Mouse (Mus musculus): ENCODE measurements around the gene Bbs12.

Bbs12 gene

DNA sequence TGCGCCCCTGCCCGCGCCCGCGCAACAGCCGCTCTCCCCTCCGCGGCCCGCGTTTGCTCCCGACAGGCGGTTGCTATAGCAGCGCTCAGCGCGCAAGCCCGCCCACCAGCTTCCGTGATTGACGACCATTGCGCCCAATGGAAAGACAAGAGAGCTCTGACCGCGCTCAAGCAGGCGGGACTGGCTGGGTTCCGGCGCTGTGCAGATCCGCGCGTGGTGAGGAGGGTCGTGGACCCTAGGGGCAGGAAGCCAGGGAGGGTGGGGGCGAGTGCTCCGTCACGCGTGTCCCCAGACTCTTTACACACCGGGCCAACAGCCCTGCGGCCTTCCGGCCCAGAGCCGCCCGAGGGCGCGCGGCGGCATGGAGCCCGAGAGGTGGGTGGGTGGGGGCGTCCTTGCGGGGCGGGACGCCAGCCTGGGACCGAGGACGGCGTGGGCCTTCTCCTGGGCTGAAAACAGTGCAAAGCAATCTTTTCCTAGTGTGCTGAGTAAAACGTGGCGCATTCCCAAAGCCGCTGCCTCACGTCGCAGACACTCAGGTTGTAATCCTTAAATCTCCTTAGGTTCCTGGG lies at the start of gene Bbs12, which contains the start of gene Cetn4:
TSS of gene Bbs12 (plus strand) at position 185 of the 572 bp plus-strand sequence.
TSS of gene Cetn4 (minus strand) at position 339 of the 572 bp plus-strand sequence.
- DNase-seq, result peak; percentile 96 to 99

DNA sequence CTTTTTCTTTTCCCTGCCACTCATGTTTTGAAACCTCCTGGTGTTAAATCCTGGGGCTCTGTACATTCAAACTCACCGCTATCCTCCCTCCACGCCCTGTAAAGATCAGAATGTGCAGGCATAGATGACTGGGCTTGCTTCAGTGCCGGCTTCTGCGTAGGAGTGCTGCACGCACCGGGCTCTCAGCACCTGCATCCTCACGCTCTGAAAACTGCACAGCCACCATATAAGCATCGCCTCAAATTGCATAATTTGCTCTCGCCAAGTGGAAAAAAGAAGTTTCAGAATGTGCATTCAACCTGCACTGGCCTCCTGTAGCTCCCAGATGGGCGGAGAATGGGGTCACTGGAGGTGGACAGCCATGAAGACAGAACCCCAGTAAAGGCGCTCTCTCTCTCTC lies 44.0 kb upstream of the Bbs12 start:
- no peak for DNase-seq

DNA sequence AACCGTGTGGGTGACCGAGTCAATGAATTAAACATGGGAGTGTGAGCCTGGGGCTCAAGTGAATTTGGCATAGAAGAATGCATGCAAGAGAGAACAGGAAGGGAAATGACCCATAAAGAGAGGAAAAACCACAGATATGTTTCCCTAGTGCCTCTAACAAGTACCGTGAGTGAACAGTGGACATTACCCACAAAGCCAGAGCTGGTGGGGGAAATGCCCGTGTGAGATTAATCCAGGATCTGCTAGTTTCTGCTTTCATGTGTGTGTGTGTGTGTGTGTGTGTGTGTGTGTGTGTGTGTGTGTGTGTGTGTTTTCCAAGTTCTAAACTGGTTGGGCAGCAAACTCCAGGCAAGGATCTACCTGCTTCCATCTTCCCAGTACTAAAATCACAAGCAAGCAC lies 42.4 kb upstream of the Bbs12 start:
- DNase-seq, result no peak

DNA sequence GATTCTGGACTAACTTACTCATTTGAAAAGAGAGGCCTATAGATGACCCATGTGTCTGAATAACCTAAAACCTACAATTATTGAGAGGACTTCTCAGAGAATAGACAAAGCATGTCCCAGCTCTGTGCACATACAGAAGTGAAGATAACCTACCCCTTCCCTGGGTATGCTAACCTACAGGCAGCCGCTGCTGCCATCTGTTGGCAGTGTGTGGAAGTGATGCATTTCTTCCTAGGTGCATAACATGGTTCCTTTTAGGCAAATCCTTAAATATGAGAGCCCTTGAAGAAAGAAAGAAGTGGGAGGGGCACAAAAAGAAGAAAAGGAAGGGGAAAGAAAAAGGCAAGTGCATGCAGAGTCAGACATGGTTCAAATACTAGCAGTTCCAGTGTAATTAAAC lies 41.1 kb upstream of the Bbs12 start:
- DNase-seq, result peak; percentile 47 to 48

DNA sequence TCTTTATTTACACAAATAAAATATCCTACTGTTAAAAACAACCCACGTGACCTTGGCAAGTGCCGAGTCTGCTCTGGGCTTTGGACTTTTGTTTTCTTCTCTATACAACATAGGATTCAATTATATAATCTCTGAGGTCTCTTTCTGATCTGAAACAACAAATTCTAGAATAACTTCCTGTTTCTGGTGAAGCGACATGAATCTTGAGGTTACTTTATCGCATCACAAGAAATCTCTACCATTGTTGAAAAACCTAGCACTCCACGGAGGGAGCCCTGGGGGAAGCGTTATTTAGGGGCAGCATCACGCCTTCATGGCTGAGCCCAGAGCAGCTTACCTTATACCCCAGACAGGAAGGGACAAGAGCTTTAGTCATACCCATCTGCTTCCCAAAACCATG lies 39.3 kb upstream of the Bbs12 start:
- no peak for DNase-seq

DNA sequence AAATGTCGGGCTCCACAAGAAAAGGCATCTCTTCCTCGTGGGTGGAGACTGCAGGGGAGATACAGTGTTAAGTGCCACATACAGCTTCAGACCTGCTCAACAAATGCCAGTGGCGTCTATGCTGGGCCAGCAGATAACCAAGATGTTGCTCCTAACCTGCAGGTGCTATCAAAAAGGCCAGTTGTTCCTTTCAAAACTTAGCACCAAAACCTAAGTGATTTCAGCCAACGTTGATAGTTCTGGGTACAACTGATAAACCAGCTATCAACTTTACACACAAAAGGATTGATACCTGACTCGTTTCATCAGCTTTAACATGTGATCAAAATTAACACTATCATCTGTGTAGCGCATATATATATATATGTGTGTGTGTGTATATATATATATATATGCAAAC lies 37.7 kb upstream of the Bbs12 start:
- DNase-seq, result no peak

DNA sequence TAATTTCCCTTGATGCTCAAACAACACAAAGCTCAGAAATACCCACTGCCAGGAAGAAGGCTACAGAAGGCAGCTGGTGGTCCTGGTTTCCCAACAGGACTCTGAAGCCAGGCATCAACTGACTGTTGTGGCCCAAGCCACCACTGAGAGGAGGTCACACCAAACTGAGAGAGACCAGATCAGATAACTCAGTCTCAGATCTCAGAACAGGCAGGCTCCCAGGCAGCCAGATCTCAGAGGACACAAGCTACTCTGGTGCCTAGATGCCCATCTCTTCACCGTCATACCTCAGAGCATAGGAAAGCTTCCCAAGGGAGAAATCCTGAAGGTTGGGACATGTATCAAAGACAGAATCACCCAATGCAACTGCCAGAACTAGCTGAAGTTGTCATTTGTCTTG lies 32.1 kb upstream of the Bbs12 start:
- no peak for DNase-seq

DNA sequence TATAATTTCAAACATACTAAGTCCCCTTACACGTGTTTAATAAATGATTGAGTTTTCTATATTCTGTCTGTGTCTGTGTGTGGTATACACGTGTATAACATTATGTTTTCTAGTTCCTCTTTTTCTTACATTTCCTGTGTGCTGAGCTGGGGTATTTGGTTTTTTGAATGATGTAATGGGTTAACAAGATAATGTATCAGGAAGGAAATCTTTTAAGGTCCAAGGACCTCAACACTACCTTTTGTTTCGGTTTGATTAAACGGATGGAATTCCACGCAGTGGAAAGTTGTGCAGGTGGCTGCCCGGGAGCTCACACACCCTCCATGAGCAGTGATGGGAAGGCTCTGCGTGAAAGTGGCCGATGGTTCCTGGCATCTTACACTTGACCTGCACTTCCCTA lies 31.5 kb upstream of the Bbs12 start:
- no peak for DNase-seq

DNA sequence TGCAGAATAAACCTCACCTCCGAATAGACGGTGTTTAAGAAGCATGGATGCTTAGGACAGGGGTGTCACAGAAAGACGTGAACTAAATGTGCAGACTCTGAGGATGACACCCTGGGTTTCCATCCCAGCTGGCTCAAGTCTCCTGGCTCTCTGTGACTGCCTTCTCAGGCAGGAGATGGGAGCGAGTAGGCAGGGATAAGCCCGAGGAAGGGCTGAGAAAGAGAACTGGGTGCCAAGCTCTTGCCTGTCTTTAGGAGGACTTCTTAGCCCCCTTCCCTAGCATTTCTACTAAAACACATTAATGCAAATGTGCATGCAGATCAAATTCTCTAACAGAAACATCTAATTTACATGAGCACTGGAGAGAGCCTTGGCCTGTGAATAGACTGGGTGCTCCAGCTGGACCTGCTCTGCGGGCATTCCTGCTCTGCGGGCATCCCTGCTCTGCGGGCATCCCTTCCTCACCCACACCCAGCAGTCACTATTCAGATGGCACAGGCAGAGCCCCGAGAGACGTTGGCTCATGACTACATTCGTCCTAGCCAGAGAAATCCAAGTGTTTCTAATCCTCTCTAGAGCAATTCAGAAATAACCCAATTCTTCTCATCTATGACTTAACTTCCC lies 29.9 kb upstream of the Bbs12 start:
- no peak for DNase-seq

DNA sequence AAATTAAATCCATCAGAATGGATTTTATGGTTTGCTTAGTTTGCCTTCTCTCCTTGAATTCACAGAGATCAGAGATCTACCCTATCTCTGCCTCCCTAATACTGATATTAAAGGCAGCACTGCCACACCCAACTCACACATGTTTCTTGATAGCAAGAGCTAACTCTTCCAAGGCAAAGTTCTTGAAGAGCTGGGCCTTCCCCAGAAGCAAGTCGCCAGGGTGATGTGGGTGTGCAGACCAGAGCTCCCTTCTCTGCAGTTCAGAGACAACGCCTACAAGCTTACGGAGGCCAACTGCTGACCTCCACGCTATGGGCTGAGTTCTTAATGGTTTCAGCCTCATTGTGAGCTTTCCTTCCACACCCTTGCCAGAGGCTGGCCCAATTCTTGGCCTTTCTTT lies 29.1 kb upstream of the Bbs12 start:
- DNase-seq, result no peak

DNA sequence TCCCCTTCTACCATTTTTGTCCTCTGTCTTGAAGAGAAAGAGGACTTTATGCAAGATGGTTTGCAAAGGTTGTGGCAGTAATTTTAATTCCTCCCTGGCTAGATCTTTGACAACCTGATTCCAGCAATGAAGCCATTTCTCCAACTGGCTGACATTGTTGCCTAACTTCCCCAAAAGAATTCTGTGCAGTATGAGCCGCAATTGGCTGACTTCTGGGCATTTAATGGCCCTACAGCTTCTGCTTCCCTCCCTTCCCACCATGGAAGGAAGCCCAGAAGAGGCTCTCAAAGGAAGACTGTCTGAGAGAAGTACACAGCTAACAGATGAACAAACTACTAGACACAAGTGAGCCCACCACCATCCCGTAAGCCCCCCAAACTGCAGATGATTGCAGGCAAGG lies 23.1 kb upstream of the Bbs12 start:
- no peak for DNase-seq

DNA sequence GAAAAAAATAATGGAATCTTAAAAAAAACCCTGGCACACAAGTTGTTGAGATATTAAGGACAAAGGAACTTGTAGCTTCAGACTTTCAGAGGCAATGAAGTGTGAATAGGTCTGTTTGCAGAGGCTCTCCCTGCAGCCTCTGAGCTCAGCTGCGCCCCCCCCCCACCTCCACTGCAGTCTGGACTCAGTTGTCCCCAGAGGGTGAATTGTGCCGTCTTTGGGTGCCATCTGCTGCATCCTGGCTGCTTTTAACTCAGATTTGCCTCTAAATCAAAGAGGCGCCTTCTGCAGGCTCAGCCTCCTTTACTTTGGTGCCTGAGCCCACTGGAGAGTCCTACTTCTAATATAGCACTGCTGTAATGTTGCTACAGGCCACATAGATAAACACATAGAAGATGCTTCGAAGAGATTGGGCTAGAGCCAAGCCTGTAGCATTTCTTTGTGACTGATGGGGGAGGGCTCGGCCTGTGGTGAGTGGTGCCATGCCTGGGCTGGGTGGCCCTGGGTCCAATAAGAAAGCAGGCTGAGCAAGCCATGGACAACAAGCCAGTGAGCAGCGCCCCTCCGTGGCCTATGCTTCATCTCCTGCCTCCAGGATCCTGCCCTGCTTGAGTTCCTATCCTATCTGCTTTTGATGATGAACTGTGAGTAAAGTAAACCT lies 21.3 kb upstream of the Bbs12 start:
- DNase-seq, result no peak

DNA sequence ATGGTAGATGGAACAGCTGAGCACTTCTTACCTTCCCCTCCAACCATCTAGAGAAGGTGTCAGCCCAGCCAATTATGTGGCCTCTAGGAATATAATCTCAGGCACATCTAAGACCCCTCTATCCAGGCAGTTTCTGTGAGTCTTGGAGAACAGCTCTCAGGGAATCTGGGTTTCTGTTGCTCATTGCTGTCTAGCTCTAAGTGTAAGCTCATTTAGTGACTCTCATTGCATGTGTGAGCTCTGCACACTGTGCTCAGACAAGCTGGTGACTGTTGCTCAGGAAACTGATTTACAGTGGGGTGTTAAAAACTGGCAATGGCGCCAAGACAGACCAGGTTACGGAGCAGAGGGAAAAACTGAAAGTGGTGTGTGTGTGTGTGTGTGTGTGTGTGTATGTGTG lies 20.4 kb upstream of the Bbs12 start:
- DNase-seq, result no peak

DNA sequence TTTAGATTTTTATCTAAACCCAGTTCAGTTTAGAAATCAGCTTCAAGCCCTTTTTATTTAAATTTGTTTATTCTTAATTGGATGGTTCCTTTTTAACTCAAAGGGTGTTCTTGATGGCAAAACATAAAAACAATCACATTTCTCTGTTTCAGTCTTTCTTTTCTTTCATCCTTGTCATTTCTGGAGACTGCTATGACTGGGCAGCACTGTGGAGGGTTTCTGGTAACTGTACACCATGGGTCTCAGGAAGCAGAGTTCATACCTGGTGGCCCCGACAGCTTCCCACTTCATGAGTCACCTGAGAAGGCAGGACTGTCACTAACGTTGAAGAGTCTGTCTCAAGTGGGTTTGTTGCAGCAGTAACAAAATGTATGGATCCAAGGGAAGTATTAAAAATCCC lies 19.7 kb upstream of the Bbs12 start:
- no peak for DNase-seq

DNA sequence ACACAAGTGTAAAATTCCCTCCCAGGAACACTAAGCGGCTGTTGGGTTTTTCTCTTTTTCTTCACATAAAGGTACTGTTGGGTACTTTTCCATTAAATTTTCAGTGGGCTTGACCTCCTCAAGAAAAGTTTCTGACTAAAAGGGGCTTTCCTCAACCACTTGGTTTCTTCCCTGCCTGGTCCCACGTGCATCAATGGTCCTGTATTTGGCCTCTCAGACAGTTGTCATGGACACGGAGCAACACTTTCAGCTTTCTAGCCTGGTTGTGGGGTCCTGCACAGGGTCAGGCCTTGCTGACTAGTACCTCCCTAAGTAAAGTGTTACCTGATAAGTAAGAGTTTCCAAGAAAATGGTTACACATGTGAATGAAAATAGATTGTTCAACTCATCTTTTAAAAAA lies 12.9 kb upstream of the Bbs12 start:
- no peak for DNase-seq

DNA sequence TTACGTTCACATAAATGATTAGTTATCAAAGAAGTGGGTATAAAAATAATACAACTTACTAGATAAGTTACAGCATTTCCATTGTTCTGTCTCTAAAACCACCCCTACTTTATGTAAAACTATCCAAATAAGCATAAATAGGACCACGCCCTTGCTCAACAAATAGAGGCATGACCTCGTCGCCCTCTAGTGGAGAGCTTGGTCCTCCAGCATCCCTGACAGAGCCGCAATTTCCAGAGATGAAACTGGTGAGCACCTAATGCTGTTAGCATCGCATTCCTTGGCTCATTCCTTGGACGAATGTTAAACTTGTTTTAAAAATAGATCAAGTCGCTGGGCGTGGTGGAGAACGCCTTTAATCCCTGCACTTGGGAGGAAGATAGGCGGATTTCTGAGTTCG lies 9.7 kb upstream of the Bbs12 start:
- peak; percentile 35 to 36 for DNase-seq

DNA sequence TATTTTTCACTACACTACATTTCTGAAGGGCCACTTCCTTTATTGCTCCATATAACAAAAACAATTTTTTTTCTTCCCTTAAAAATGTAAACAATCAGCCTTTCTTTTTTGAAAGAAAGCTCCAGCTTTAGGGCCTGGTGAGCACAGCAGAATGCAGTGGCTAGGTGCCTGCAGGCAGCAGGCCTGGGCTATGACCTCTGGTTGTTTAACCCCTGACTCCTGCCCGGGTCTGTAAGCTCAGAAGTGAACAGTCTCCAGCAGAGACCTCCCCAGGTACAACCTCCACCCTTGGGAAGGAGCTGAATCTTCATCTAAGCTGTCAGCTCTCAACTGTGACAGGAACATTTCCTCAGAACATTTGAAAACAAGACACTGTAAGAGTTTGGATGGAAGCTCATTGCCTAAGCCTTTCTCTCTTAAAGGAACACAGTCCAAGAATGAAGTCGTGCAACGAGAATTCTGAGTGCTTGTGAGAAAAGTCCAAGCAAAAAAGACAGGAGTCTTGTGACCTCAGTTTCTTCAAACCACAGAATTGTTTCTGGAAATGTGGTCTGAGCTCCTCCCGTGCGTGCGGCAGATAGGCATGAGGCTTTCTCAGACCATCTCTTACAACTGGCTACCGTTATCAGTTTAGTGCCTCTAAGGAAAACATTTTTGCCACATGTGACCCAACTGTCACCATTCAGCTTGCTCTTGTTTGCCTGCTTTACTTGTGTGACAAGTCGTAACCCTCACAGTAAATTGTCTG lies 8.8 kb upstream of the Bbs12 start:
- no peak for DNase-seq

DNA sequence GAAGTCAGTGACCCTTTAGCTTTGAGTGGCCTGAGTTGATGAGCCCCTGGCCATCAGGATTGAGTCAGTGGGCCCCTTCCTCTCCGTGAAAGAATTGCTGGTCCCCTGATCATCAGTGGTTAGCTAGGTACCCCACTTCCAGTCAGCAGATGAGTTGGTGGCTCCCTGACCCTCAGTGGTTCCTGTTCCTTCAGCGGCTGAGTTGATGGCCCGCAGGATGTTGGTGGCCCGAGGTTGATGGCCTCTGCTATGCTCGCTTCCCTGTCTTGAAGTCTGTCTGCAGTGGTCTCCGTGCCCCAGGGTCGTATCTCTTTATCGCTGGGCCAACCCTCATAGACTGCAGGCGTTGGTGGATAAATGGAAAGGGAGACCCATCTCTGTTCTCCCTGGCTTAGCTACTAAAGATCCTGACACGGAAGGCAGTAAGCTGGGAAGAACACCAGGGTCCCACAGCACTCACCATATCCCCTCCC lies 421 bp upstream of the Bbs12 start:
- DNase-seq, result no peak

DNA sequence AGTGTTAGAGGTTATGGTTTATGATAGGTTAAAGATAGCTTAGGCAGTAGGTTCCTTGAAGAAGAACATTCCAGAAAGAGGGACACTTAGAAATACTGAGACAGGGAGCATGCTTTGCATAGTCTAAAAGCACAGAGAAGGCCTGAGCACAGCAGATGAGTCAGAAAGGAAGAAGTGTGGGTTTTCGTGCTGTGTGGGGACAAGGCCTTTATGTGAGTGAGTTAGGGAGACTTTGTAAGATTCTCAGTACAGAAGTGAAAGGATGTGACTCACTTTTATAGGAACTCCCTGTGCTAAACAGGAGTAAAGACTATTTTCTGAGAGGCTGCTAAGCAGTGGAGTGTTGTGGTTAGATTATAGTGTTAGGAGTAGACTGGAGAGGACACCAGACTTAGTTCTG lies 1.0 kb downstream of the Bbs12 start:
- no peak for DNase-seq

DNA sequence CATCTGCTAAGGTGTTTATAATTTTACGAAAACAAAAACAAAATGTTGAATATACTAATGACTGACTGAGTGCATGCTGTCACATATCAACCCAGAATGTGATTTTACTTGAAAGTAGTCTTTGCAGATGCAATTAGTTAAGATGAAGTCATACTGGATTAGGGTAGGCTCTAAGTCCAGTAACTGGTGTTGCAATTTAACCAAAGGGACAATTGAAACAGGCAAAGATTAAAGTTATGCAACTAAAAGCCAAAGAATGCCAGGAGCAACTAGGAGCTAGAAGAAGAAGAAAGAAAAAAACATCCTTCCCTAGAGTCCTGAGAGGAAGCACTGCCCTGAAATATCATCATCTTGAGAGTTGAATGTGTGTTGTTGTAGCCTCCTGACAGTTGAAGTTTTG lies 3.9 kb downstream of the Bbs12 start:
- DNase-seq, result no peak

DNA sequence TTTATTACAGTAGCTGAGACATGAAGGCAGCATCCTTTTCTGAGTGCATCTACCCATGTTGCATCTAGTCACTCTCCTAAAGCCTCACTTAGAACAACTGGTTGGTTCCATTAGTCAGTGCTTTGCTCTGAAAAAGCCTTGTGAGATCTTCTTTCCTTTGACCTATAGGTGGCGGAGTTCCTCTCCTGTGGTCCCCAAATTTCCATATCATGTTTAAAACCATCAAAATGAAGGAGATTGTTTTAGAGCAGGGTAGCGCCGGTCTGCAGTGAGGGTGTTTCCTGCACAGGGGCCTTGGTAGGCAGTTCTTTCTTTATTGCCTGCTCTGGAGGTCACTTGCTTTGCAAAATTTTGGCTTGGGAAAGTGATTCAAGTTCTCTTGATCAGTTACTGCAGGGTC lies 12.0 kb downstream of the Bbs12 start:
- no peak for DNase-seq

DNA sequence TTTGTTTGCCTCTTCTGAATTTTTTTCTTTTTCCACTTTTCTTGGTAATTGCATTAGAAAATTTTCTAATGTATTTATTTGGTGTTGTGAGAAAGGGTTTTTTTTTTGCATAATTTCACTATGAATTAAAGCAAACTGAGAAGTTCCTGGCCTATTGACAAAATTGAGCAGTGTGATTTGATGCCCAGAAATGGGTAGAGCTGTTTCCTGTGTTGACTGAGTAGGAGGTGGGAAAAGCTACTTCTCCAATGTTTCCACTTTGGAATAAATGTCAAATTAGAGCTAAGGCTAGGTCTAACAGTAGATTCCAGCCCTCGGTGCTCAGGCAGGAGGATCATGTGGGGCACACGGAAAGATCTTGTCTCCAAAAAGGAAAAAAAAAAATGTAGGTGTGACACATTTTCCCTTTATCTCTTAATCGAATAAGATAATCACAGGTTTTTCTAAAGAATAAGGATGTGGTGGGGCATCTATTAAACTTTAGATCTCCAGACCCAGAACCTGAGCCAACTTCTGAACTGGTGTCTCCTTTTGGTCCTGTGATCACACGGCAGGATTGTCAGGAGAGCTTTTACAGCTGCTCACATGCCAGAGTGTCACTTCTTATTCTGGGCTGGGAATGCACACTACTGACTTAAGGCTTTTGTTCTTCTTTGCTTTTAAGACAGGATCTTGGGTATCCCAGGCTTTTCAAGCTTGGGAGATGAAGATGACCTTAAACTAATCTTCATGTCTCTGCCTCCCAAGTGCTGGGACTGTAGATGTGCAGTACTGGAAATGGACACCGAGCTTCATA lies 13.2 kb downstream of the Bbs12 start:
- DNase-seq, result no peak

DNA sequence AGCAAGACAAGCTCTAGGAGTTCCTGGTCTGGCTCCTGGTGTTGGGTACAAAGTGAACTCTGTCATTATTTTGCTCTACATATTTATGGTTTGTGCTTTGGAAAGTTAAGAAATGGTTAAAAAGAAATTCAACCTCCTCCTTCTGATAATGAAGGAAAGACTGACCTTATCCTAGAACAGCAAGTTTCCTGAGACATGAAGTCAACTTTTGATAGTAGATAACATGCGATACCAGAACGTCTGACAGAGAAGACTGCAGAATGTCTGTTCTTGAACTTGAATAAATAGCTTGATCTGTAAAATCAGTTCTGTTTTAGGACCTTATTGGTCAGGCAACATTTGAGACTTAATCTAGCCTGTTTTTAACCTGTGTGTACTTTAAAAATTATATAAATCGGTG lies 14.3 kb downstream of the Bbs12 start:
- DNase-seq, result no peak

All from thymus, postnatal 36 days (tissue).